Mouse (Mus musculus) brain, embryonic 14.5 days (tissue): ENCODE results near the gene Grxcr1.

Source experiments
- CTCF ChIP-seq: fragments of 200-500 bp; IDR thresholded peaks from 2 replicates; pipeline ENCODE4 v1.5.1; 2012; ENCODE audit warnings: inconsistent platforms, mild to moderate bottlenecking, moderate library complexity, borderline replicate concordance; ENCODE audit not compliant: insufficient read depth, insufficient read length; ENCODE audit errors: extremely low read depth
- POLR2A ChIP-seq: fragments of 200-500 bp; IDR thresholded peaks from 2 replicates; pipeline ENCODE4 v1.6.1; 2012; ENCODE audit warnings: mild to moderate bottlenecking, inconsistent platforms, borderline replicate concordance; ENCODE audit not compliant: poor library complexity, insufficient read depth, insufficient read length, severe bottlenecking; ENCODE audit errors: extremely low read depth

DNA sequence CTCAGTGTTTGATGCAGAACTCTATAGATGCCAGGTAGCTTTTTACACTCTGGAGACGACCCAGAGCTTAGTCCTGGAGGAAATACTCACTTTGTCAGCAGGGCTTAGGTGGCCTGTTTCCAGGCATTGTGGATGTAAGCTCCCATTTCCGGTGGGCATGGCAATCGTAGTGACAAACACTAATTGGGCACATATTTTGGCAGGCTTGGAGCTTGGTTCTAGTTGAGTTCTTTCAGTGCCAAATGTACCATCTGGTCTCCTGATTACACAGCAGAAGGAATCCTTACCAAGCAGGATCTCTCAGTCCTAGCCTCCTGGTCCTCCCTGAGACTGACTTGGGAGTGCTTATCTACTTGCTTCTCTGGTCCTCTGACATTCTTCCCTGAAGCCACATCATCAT, 118.3 kb downstream of the Grxcr1 start:
- no peak for TF ChIP-seq POLR2A
- TF ChIP-seq CTCF = no peak
